Mouse (Mus musculus) forebrain, embryonic 16.5 days (tissue): ENCODE results near the gene Atxn1. TPM values are rescaled to one million over a fixed set of nuclear protein-coding genes. Genes with fewer than 3 reads are reported as not detected.

Source experiments
- ATAC-seq: fragments of 200-750 bp; cut with Nextera tagmentation; 2 replicates; pipeline ENCODE4 v1.8.0; 2017; ENCODE audit warnings: mild to moderate bottlenecking, moderate library complexity
- H3K27ac ChIP-seq: fragments of 300-500 bp; sonication (generic); 2 replicates; pipeline ENCODE4 v1.5.1; 2014; ENCODE audit warnings: low read length, control low read depth
- H3K27me3 ChIP-seq: fragments of 300-500 bp; sonication (generic); replicated peaks from 2 replicates; pipeline ENCODE4 v1.6.1; 2014; ENCODE audit warnings: low read length; ENCODE audit not compliant: control insufficient read depth, insufficient read depth
- H3K36me3 ChIP-seq: fragments of 300-500 bp; sonication (generic); 2 replicates; pipeline ENCODE4 v1.6.1; 2014; ENCODE audit not compliant: control insufficient read depth, insufficient read depth
- H3K4me1 ChIP-seq: fragments of 300-500 bp; sonication (generic); replicated peaks from 2 replicates; pipeline ENCODE4 v1.6.1; 2014; ENCODE audit warnings: low read length; ENCODE audit not compliant: control insufficient read depth, insufficient read depth
- H3K4me2 ChIP-seq: fragments of 300-500 bp; sonication (generic); 2 replicates; pipeline ENCODE4 v1.6.1; 2014; ENCODE audit warnings: mild to moderate bottlenecking, low read length, control low read depth
- H3K4me3 ChIP-seq: fragments of 300-500 bp; sonication (generic); replicated peaks from 2 replicates; pipeline ENCODE4 v1.5.1; 2014; ENCODE audit warnings: mild to moderate bottlenecking, low read length, control low read depth
- H3K9ac ChIP-seq: fragments of 300-500 bp; sonication (generic); replicated peaks from 2 replicates; pipeline ENCODE4 v1.6.1; 2014; ENCODE audit warnings: low read depth, low read length, control low read depth
- H3K9me3 ChIP-seq: fragments of 300-500 bp; sonication (generic); 2 replicates; pipeline ENCODE4 v1.6.1; 2016; ENCODE audit warnings: low read length; ENCODE audit not compliant: control insufficient read depth
- WGBS: fragments of 180-500 bp; shearing (Covaris S2); extraction: QIAGEN DNeasy Blood & Tissue Kit; methylation state at CpG from one replicate; pipeline ENCODE4 v1.1.7; 2014; 5-methylcytosine and 5-hydroxymethylcytosine counted together
- polyA plus RNA-seq: library from polyadenylated mRNA; unstranded; fragments of >200 nt; fragmentation: Nextera tagmentation; extraction: Ambion mirVana; gene quantifications from 2 replicates; pipeline ENCODE4 v1.2.1, GENCODE M21; 2015

Atxn1 gene
- polyA plus RNA-seq, 1 experiment from 2014 or later, result 15.3 TPM

GRCm38 (mm10) chr13:45911848-45912247 is 53.0 kb downstream of the Atxn1 start:
- H3K27me3 ChIP-seq, result no peaks in the 10 kb centered on the region
- H3K36me3 ChIP-seq, result no peaks in the 10 kb centered on the region
- no peak overlapping the region for H3K27ac ChIP-seq
- H3K9ac ChIP-seq, result no peak overlapping the region
- H3K9me3 ChIP-seq, result no peaks in the 10 kb centered on the region
- no peak for ATAC-seq
- H3K4me2 ChIP-seq, result no peak overlapping the region
- no peak overlapping the region for H3K4me3 ChIP-seq
- WGBS, result 77% methylated on average over 7 of the region's 7 CpGs
- peaks cover 17% of the 10 kb centered on the region for H3K4me1 ChIP-seq

- peaks cover 20% of the 10 kb centered on the region for H3K4me1 ChIP-seq
- H3K4me2 ChIP-seq, result no peak overlapping the region
- no peaks in the 10 kb centered on the region for H3K27me3 ChIP-seq
- no peak overlapping the region for H3K27ac ChIP-seq
- no peak for ATAC-seq
- H3K9me3 ChIP-seq, result no peaks in the 10 kb centered on the region
- H3K9ac ChIP-seq, result no peak overlapping the region
- 84% methylated on average over 5 of the region's 5 CpGs for WGBS
- H3K4me3 ChIP-seq, result no peak overlapping the region
- no peaks in the 10 kb centered on the region for H3K36me3 ChIP-seq
These were observed 53.7 kb downstream of the Atxn1 start for GRCm38 (mm10) chr13:45911069-45911468.

GRCm38 (mm10) chr13:45910348-45910747 is 54.5 kb downstream of the Atxn1 start:
- Histone ChIP-seq H3K36me3 (no peaks in the 10 kb centered on the region), H3K9ac (no peak overlapping the region), H3K27me3 (no peaks in the 10 kb centered on the region), H3K27ac (no peak overlapping the region), H3K4me2 (no peak overlapping the region), H3K4me1 (peaks cover 14% of the 10 kb centered on the region), H3K9me3 (no peaks in the 10 kb centered on the region), H3K4me3 (no peak overlapping the region)
- no peak for ATAC-seq
- 78% methylated on average over 7 of the region's 7 CpGs for WGBS

GRCm38 (mm10) chr13:45907181-45907691 is 57.6 kb downstream of the Atxn1 start:
- Histone ChIP-seq H3K27ac (no peak overlapping the region), H3K4me1 (peaks cover 17% of the 10 kb centered on the region), H3K9ac (no peak overlapping the region), H3K4me3 (no peak overlapping the region), H3K4me2 (no peak overlapping the region), H3K9me3 (no peaks in the 10 kb centered on the region), H3K27me3 (no peaks in the 10 kb centered on the region), H3K36me3 (no peaks in the 10 kb centered on the region; the same call in 1 of the 2 replicates)
- ATAC-seq, result peak; percentile 36; the same call in 1 of the 2 replicates
- 52% methylated on average over 6 of the region's 6 CpGs for WGBS

- Histone ChIP-seq H3K9me3 (no peaks in the 10 kb centered on the region), H3K9ac (no peak overlapping the region), H3K4me3 (no peak overlapping the region), H3K27me3 (no peaks in the 10 kb centered on the region), H3K36me3 (no peaks in the 10 kb centered on the region; the same call in 1 of the 2 replicates), H3K27ac (no peak overlapping the region), H3K4me2 (no peak overlapping the region), H3K4me1 (peaks cover 17% of the 10 kb centered on the region)
- no peak for ATAC-seq
- WGBS, result 73% methylated on average over 10 of the region's 10 CpGs
These were observed 58.2 kb downstream of the Atxn1 start for GRCm38 (mm10) chr13:45906438-45907166.

- H3K27ac ChIP-seq, result no peak overlapping the region
- peak; percentile 36; the same call in 1 of the 2 replicates for ATAC-seq
These were observed 59.9 kb downstream of the Atxn1 start for GRCm38 (mm10) chr13:45904955-45905354.

GRCm38 (mm10) chr13:45904456-45904855 is 60.4 kb downstream of the Atxn1 start:
- H3K27me3 ChIP-seq, result no peaks in the 10 kb centered on the region
- H3K27ac ChIP-seq, result no peak overlapping the region
- ATAC-seq, result no peak
- H3K4me1 ChIP-seq, result peaks cover 17% of the 10 kb centered on the region
- 69% methylated on average over 4 of the region's 4 CpGs for WGBS
- no peaks in the 10 kb centered on the region for H3K9me3 ChIP-seq
- no peaks in the 10 kb centered on the region; the same call in 1 of the 2 replicates for H3K36me3 ChIP-seq
- no peak overlapping the region for H3K4me2 ChIP-seq
- H3K4me3 ChIP-seq, result no peak overlapping the region
- no peak overlapping the region for H3K9ac ChIP-seq

More at GRCm38 (mm10) chr13:45904955-45905354, 59.9 kb downstream of the Atxn1 start:
- no peak overlapping the region for H3K9ac ChIP-seq
- no peaks in the 10 kb centered on the region; the same call in 1 of the 2 replicates for H3K36me3 ChIP-seq
- no peak overlapping the region for H3K4me3 ChIP-seq
- peaks cover 17% of the 10 kb centered on the region for H3K4me1 ChIP-seq
- WGBS, result 52% methylated on average over 4 of the region's 4 CpGs
- no peak overlapping the region for H3K4me2 ChIP-seq
- H3K9me3 ChIP-seq, result no peaks in the 10 kb centered on the region
- no peaks in the 10 kb centered on the region for H3K27me3 ChIP-seq

- no peak for ATAC-seq
- WGBS, result 82% methylated on average over 12 of the region's 12 CpGs
- H3K9ac ChIP-seq, result no peak overlapping the region
- peaks cover 17% of the 10 kb centered on the region for H3K4me1 ChIP-seq
- H3K27ac ChIP-seq, result no peak overlapping the region
- H3K4me2 ChIP-seq, result no peak overlapping the region
- no peaks in the 10 kb centered on the region for H3K27me3 ChIP-seq
- no peaks in the 10 kb centered on the region for H3K9me3 ChIP-seq
- H3K36me3 ChIP-seq, result no peaks in the 10 kb centered on the region; the same call in 1 of the 2 replicates
- no peak overlapping the region for H3K4me3 ChIP-seq
These were observed 61.1 kb downstream of the Atxn1 start for GRCm38 (mm10) chr13:45903519-45904274.

GRCm38 (mm10) chr13:45902457-45902856 is 62.4 kb downstream of the Atxn1 start:
- no peaks in the 10 kb centered on the region for H3K27me3 ChIP-seq
- no peaks in the 10 kb centered on the region; the same call in 1 of the 2 replicates for H3K36me3 ChIP-seq
- no peak overlapping the region for H3K9ac ChIP-seq
- ATAC-seq, result no peak
- peaks cover 13% of the 10 kb centered on the region for H3K4me1 ChIP-seq
- H3K4me2 ChIP-seq, result no peak overlapping the region
- 100% methylated on average over 5 of the region's 5 CpGs for WGBS
- H3K27ac ChIP-seq, result no peak overlapping the region
- H3K4me3 ChIP-seq, result no peak overlapping the region
- H3K9me3 ChIP-seq, result no peaks in the 10 kb centered on the region
